Mouse (Mus musculus) lung, postnatal 0 days (tissue): ENCODE results near the gene Ell2.

Source experiments
- CTCF ChIP-seq: IDR thresholded peaks from 2 replicates; pipeline ENCODE4 v1.5.1; 2016; ENCODE audit warnings: antibody characterized with exemption, mild to moderate bottlenecking
- EP300 ChIP-seq: IDR thresholded peaks from 2 replicates; pipeline ENCODE4 v1.6.1; 2016; ENCODE audit warnings: antibody characterized with exemption, mild to moderate bottlenecking, control low read depth

DNA sequence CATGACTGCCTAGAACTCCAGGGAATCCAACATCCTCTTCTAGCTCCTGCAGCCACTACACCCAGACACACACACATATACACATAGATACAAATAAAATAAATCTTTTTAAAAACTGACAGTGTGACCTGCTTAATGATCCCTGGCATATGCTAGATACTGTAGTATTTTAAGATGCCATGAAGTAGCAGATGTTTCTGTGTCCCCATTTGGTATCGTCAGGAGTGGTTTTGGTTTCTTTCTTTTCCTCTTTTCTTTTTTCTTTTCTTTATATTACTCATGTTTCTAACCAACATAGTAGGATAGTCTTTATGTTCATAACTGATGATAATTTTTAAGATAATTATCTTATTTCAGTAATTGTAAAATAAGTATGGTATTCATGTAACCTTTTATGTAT, 29.0 kb downstream of the Ell2 start:
- no peak for TF ChIP-seq CTCF
- TF ChIP-seq EP300, result no peak
